Mouse (Mus musculus): ENCODE results near the gene Fndc8. TPM values are rescaled to one million over a fixed set of nuclear protein-coding genes. Genes with fewer than 3 reads are reported as not detected.

Fndc8 gene
- total RNA-seq, 2 experiments from 2014 or later, result not detected

- ATAC-seq (replicated peaks; ENCODE audit: poor library complexity), result no peak
Measured at GRCm38 (mm10) chr11:82867956-82868355, 24.0 kb upstream of the Fndc8 start.

DNA sequence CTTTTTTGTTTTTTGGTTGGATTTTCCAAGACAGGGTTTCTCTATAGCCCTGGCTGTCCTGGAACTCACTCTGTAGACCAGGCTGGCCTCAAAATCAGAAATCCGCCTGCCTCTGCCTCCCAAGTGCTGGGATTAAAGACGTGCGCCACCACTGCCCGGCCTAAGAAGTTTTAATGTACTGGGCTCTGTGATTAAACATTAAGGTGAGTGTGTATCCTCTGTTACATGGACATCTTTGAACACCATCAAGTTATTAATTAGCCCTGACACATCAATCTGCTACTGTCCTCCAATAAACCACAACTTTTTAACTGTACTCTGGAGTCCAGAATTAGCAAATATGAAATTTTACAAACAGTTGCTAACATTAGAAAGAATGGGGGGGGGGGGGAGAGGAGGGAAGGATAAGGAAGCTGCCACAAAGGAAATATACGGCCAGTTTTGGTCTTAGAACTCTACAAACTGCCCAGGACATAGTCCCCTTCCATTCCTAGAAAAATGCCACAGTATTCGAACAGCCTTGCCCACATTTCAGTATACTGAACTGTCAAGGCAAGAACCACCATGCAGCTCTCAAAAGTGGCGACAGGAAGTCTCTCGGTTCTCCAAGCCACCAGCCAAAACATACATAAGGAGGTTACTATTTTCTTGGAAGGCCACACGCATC lies 22.3 kb upstream of the Fndc8 start:
- no peak for ATAC-seq (replicated peaks; ENCODE audit: poor library complexity)

GRCm38 (mm10) chr11:82870173-82871030 lies 21.5 kb upstream of the Fndc8 start:
- ATAC-seq (replicated peaks; ENCODE audit: poor library complexity), result peak; percentile 67

- ATAC-seq (replicated peaks; ENCODE audit: poor library complexity), result peak; percentile 74
Measured at GRCm38 (mm10) chr11:82871031-82871446, 20.9 kb upstream of the Fndc8 start, which contains the start of gene Rffl. Rffl (minus strand) TSS chr11:82871210.

- ATAC-seq (replicated peaks; ENCODE audit: poor library complexity), result peak; percentile 36; the same call in 1 of the 2 replicates
Measured at GRCm38 (mm10) chr11:82874924-82875323, 17.0 kb upstream of the Fndc8 start.

DNA sequence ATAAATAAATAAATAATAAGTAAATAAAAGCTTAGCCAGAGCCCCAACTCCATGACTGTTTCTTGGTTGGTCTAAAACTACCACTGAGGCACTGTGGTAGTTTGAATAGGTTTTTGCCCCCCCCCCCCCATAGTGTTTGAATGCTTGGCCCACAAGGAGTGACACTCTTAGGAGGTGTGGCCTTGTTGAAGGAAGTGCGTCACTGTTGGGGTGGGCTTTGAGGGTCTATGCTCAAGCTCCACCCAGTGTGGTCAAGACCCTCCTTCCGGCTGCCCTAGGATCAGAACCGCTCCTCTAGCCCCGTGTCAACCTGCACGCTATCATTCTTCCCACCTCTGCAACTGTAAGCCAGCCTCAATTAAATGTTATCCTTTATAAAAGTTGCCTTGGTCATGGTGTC lies 16.3 kb upstream of the Fndc8 start:
- no peak for ATAC-seq (replicated peaks; ENCODE audit: poor library complexity)

DNA sequence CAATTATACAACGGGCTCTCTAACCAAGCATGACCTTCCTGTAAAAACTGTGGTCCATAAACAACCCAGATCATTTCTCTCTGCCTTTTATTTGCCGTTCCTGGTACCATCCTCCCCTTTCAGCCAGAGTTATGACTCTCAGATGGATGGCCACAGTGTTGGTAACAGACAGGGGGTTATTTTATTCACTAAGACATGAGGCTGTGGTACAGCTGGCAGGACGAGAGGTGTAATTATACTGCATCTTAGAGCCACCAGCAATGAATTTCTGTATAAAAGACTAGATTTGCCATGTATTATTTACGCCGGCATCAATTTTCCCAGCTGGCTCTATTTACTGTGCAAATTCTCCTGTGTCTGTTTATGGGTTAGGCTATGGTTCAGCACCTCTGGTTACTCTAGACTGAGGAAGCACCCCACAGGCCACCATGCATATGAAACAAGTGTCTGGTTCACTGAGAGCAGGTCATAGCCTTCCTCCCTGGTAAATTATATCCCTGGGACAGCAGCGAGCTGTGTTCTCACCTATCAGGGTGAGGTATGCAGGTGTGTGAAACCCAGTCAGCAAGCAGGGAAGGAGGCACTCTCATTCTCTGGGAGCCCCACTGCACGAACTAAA lies 14.1 kb upstream of the Fndc8 start:
- no peak for ATAC-seq (replicated peaks; ENCODE audit: poor library complexity)

GRCm38 (mm10) chr11:82883180-82883579 lies 8.7 kb upstream of the Fndc8 start:
- ATAC-seq (replicated peaks; ENCODE audit: poor library complexity), result no peak

- no peak for ATAC-seq (replicated peaks; ENCODE audit: poor library complexity)
Measured at GRCm38 (mm10) chr11:82886559-82886958, 5.4 kb upstream of the Fndc8 start.

DNA sequence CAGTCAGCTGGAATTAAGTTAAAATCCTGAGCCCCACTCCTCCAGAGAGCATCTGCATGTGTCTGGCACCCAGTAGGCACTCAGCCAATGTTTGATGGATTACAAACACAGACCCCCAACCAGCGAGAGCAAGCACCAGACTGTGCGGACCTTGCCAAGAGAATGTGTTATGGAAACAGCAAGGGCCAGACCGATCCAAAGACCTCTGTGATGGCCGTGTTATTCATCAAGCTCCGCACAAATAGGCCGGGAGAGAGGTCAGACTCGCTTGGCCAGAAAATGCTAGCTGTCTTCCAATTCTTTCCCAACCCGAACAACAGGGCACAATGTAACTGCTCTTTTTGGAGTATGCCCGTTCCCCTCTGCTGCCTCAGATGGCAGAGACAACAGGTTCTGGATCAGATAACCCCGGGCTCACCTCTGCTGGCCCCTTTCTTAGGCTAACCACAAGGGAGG lies 3.4 kb upstream of the Fndc8 start:
- ATAC-seq (replicated peaks; ENCODE audit: poor library complexity), result no peak

- peak; percentile 37 for ATAC-seq (replicated peaks; ENCODE audit: poor library complexity)
Measured at GRCm38 (mm10) chr11:82889524-82890341, 2.2 kb upstream of the Fndc8 start.

DNA sequence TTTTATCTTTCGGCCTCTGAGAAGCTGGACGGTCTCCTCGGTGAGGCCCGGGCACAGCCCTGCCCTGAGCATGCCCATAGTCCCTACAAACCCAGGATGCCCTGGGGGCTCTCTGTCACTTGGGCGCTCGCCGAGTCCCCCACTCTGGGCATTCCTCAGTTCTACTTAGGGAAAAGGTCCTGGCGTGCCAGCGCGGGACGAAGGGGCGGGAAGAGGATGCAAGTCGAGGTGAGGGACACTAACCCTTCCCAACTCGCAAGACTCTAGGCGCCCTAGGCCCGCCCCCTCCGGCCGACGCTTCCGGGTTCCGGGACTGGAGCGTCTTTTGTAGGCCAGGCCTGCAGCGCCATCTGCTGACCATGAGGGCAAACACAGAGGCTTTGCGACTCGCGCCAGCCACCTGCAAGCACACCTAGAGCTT lies 1.6 kb upstream of the Fndc8 start, which contains the start of gene Rad51d:
Gene Rad51d, minus strand, starts transcription at position 273 of the 421 bp plus-strand sequence.
- peak; percentile 96 for ATAC-seq (replicated peaks; ENCODE audit: poor library complexity)

DNA sequence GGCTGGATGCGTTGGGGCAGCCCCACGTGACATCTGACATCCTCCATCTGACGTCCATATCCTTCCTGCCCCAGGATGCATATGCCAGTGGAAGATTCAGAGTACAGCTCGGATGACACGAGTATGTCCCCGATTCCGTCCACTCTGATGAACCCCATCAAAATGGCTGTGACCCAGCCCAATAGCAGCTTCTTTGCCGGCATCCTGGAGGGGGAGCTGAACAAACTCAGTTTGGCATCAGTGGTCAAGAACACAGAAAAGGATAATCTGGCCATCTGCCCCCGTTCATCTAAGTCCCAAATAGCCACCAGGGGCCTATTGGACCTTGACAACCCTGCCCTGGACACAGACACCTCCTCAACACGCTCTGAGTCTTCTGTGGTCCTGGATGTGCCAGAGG lies 5.6 kb downstream of the Fndc8 start:
- ATAC-seq (replicated peaks; ENCODE audit: poor library complexity), result no peak

- ATAC-seq (replicated peaks; ENCODE audit: poor library complexity), result 0 out of 2 replicates have a peak, but pooled peaks have one; percentile 42
Measured at GRCm38 (mm10) chr11:82899720-82900119, 7.8 kb downstream of the Fndc8 start.

DNA sequence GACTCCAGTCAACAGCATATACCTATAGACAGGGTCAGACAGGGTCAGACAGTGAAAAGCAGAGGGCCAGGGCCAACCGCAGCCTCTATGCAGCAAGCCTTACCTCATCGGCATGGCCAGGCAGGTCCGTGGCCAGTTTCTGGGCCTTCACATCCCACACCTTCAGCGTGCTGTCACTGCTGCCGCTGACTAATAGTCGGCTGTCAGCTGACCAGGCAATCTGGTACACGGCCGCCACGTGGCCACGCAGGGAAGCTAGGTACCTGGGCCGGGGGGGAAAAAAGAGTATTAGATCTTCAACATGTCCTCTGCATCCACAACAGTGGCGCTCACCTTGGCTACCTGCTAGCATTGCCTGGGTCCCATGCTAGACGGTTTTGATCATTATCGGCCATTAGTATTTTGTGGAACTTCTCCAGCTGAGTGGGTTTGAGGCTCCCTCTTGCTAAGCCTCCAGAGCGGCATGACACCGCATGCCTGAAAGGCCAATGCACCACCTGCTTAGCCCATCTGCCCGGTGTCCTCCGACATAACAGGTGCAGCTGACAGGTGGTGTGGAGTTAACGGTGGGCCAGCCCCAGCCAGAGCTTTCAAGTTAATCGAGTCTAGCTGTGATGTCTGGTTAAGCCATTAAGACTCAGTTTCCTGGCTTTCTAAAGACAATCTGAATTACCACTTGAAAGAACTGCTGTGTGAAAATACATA lies 9.8 kb downstream of the Fndc8 start:
- no peak for ATAC-seq (replicated peaks; ENCODE audit: poor library complexity)

DNA sequence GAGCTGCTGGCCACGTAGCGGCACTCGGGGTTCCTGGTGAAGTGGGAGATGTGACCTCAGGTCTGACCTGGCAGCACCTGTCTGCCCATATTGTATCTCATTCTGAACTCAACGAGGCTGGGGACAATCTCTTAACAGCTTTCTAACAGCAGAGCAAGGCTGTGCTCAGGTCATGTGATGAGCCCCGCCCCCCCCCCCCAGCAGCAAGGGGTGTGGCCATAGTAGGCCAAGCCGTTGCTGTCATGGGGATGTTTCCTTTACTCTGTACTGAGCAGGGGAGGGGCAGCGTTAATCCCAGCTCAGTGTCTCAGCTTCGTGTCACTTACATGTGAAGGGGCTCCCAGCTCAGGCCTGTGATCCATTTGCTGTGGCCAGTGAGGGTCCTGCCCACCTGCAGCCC lies 13.0 kb downstream of the Fndc8 start:
- 0 out of 2 replicates have a peak, but pooled peaks have one; percentile 17 for ATAC-seq (replicated peaks; ENCODE audit: poor library complexity)

GRCm38 (mm10) chr11:82905816-82906215 lies 13.9 kb downstream of the Fndc8 start:
- no peak for ATAC-seq (replicated peaks; ENCODE audit: poor library complexity)

DNA sequence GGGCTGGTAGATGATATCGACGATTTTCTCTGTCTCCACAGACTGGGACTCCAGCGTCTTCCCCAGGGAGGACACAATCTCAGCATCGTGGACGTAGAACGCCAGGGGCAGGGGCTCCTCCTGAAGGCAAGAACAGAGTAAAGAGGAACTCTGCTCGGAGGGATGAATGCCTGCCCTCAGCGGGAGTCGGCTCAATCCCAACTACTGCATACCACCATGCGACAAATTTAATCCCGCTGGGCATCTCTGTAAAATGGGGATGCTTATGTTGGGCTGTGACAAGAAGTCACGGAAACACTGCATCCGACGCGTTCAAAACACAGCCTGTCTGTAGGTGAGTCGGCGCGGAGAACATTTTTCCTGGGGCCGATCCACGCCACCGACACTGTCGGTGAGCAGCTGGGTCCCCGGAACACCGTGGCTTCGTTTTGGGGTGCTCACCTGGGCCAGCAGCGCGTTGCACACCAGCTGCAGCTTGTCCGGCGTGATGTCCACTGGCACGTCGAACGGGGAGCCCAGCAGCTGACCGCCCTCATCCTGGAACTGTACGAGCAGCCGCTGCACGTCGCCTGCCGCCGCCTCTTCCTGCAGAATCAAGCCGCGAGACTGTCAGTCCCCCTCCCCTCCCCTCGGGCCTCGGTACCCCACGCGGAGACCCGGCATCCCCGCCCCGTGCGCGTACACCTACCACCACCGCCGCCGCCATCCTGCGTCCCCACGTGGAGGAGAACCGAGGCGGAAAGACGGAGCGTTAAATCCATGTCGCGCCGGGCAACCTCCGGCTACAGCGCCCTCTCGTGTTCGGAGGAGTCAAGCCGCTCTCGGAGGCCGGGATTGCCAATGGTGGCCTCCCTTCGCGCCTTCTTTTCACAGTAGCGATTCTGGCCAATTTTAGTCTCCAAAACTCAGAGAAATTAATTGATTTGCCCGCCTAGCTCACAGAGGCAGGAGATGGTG lies 16.0 kb downstream of the Fndc8 start, which contains the start of gene Nle1:
Gene Nle1, minus strand, starts transcription at position 761 of the 957 bp plus-strand sequence.
- peak; percentile 98 for ATAC-seq (replicated peaks; ENCODE audit: poor library complexity)

DNA sequence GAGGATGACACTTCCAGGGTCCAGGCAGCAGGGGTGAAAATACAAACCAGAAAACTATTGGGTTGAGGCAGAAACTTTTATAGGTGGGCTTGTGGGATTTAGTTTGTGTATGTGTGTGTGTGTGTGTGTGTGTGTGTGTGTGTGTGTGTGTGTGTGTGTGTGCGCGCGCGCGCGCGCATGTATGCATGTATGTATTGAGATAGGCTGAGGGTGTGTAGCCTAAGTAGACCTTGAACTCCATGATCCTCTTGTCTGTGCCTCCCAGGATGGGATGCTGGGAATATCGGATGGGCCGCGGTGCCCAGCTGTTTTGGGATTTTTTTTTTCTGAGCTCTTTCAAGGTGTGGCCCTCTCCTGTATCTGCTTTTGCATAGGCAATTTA lies 16.7 kb downstream of the Fndc8 start:
- no peak for ATAC-seq (replicated peaks; ENCODE audit: poor library complexity)
